Mouse (Mus musculus): ENCODE measurements around the gene Fth1. TPM values are rescaled to one million over a fixed set of nuclear protein-coding genes. Genes with fewer than 3 reads are reported as not detected.

The Fth1 gene
- total and polyA plus RNA-seq, 3 experiments = 1,016 to 28,412 (median 2,660) TPM

DNA sequence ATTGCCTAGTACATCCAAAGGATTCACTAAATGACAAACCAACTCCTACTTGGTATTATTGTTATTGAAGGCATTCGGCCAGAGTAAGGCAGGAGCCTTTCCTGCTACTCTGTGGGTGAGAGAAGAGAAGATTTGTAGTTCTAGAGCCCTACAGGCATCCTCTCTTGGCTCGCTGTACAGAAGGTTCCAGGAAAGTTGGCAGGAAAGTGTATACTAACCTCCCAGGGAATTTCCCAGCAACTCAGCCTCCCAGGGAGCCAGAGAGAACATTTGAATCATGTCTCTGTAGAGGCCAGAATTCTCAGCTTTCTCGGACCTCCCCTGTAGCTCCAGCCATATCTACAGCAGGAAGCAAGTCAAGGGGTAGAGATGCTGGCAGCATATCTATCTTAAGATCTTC lies 33.4 kb upstream of the Fth1 start:
- no peaks in the 10 kb centered on the region for H3K36me3 ChIP-seq (replicated peaks)
- H3K4me1 ChIP-seq (ENCODE audit: insufficient read depth, low read depth, low read length) = peaks cover 36% of the 10 kb centered on the region
- no peak overlapping the region for H3K4me3 ChIP-seq (ENCODE audit: low read depth, low read length)
- no peaks in the 10 kb centered on the region for H3K27me3 ChIP-seq (ENCODE audit: insufficient read depth, low read length)
- peaks cover 6% of the 10 kb centered on the region; the same call in 1 of the 2 replicates for H3K9me3 ChIP-seq (replicated peaks)
- ATAC-seq (ENCODE audit: extremely low read depth, insufficient number of reproducible peaks, low FRiP score, poor library complexity, severe bottlenecking) (no peak), DNase-seq (ENCODE audit: low spot score) (no peak)
- TF ChIP-seq GATA2 (IDR thresholded peaks at IDR 0.05; ENCODE audit: borderline replicate concordance, low read depth, low read length) (no peak), GATA1 (IDR thresholded peaks at IDR 0.05; ENCODE audit: borderline replicate concordance, low read length) (no peak), CTCF (IDR thresholded peaks at IDR 0.05; ENCODE audit: low read depth, low read length) (no peak), POLR2AphosphoS5 (IDR thresholded peaks at IDR 0.05; ENCODE audit: insufficient replicate concordance, low read depth, low read length) (no peak), TAL1 (conservative IDR thresholded peaks at IDR 0.05; ENCODE audit: low read depth, low read length) (no peak)

DNA sequence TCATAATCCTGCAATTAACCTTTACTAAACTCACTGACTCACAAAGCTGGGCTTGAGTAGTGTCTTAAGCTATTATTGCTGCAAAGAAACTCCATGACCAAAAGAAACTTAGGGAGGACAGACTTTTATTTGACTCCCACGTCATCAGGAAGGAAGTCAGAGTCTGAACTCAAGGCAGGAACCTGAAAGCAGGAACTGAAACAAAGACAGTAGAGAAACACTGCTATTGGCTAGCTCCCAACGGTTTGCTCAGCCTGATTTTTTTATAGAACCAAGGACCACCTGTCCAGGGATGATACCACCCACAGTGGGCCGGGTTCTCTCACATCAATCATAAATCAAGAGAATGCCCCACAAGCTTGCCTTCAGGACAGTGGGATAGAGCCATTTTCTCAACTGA lies 28.0 kb upstream of the Fth1 start:
- Histone ChIP-seq H3K4me3 (ENCODE audit: low read depth, low read length) (no peak overlapping the region), H3K36me3 (replicated peaks) (no peaks in the 10 kb centered on the region), H3K27me3 (ENCODE audit: insufficient read depth, low read length) (no peaks in the 10 kb centered on the region), H3K9me3 (replicated peaks) (peaks cover 12% of the 10 kb centered on the region), H3K4me1 (ENCODE audit: insufficient read depth, low read depth, low read length) (peaks cover 48% of the 10 kb centered on the region)
- ATAC-seq (ENCODE audit: extremely low read depth, insufficient number of reproducible peaks, low FRiP score, poor library complexity, severe bottlenecking) (no peak), DNase-seq (ENCODE audit: low spot score) (no peak)
- TF ChIP-seq TAL1 (conservative IDR thresholded peaks at IDR 0.05; ENCODE audit: low read depth, low read length) = no peak
- TF ChIP-seq GATA2 (IDR thresholded peaks at IDR 0.05; ENCODE audit: borderline replicate concordance, low read depth, low read length) = no peak
- no peak for TF ChIP-seq GATA1 (IDR thresholded peaks at IDR 0.05; ENCODE audit: borderline replicate concordance, low read length)
- no peak for TF ChIP-seq CTCF (IDR thresholded peaks at IDR 0.05; ENCODE audit: low read depth, low read length)
- TF ChIP-seq POLR2AphosphoS5 (IDR thresholded peaks at IDR 0.05; ENCODE audit: insufficient replicate concordance, low read depth, low read length) = no peak

DNA sequence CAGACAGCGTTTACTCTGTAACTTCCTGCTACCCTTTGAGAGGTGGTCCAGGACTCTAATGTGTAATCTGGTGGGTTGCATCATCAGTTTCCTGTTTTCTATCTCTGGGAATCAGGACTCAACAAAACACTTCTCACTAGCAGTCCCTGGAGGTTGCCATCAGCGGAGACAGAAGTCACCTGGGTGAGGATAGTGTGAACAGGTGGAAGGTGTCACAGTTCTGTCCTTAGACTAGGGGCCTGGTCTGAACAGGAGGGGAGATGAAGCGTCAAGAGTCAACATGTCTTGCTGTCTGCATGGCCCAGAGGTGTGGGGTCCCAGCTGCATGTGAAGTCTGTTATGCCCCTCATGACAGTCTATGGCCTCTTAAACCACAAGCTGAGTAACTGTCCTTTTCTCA lies 27.5 kb upstream of the Fth1 start:
- DNase-seq (ENCODE audit: low spot score) (no peak), ATAC-seq (ENCODE audit: extremely low read depth, insufficient number of reproducible peaks, low FRiP score, poor library complexity, severe bottlenecking) (no peak)
- Histone ChIP-seq H3K27me3 (ENCODE audit: insufficient read depth, low read length) (no peaks in the 10 kb centered on the region), H3K4me3 (ENCODE audit: low read depth, low read length) (no peak overlapping the region), H3K36me3 (replicated peaks) (no peaks in the 10 kb centered on the region), H3K9me3 (replicated peaks) (peaks cover 12% of the 10 kb centered on the region), H3K4me1 (ENCODE audit: insufficient read depth, low read depth, low read length) (peaks cover 53% of the 10 kb centered on the region)
- TF ChIP-seq GATA1 (IDR thresholded peaks at IDR 0.05; ENCODE audit: borderline replicate concordance, low read length) (no peak), GATA2 (IDR thresholded peaks at IDR 0.05; ENCODE audit: borderline replicate concordance, low read depth, low read length) (no peak), POLR2AphosphoS5 (IDR thresholded peaks at IDR 0.05; ENCODE audit: insufficient replicate concordance, low read depth, low read length) (no peak), CTCF (IDR thresholded peaks at IDR 0.05; ENCODE audit: low read depth, low read length) (no peak), TAL1 (conservative IDR thresholded peaks at IDR 0.05; ENCODE audit: low read depth, low read length) (no peak)

DNA sequence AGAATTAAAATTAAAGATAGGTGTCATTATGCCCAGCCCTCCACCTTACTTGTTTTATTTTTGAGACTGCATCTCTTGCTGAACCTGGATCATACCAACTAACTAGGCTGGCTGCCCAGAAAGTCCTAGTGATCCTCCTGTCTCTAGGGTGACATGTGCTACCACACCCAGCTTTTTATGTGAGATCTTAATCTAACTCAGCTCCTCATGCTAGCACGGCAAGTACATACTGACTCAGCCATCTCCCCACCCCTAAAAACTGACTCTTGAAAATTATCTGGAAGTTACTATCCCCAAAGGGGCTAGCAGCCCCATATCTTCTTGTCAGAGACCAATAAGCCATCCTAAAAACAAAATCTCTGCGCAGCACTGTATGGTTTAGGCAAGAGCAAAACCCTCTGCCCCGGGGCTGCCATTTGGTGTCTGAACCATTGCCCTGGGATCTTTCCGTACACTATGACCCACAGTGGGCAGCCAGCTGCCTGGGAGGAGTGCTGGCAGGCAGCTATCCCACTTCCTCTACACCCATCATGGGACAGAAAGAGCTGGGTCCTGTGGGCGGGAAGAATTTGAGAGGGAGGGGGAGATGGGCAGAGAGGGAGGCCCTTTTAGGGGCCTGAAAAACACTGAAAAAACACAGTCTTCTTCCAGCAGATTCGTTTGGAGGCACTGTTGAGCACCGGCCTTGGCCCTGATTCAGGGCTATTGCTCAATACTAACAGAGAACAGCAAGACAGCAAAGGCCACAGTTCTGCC lies 26.2 kb upstream of the Fth1 start:
- TF ChIP-seq GATA2 (IDR thresholded peaks at IDR 0.05; ENCODE audit: borderline replicate concordance, low read depth, low read length) (no peak), TAL1 (conservative IDR thresholded peaks at IDR 0.05; ENCODE audit: low read depth, low read length) (no peak), CTCF (IDR thresholded peaks at IDR 0.05; ENCODE audit: low read depth, low read length) (no peak), GATA1 (IDR thresholded peaks at IDR 0.05; ENCODE audit: borderline replicate concordance, low read length) (no peak), POLR2AphosphoS5 (IDR thresholded peaks at IDR 0.05; ENCODE audit: insufficient replicate concordance, low read depth, low read length) (no peak)
- Histone ChIP-seq H3K4me3 (ENCODE audit: low read depth, low read length) (peak overlapping the region; percentile 65; the same call in 1 of the 2 replicates), H3K36me3 (replicated peaks) (no peaks in the 10 kb centered on the region), H3K27me3 (ENCODE audit: insufficient read depth, low read length) (no peaks in the 10 kb centered on the region), H3K4me1 (ENCODE audit: insufficient read depth, low read depth, low read length) (peaks cover 64% of the 10 kb centered on the region), H3K9me3 (replicated peaks) (peaks cover 12% of the 10 kb centered on the region)
- ATAC-seq (ENCODE audit: extremely low read depth, insufficient number of reproducible peaks, low FRiP score, poor library complexity, severe bottlenecking) = peak; percentile 54
- DNase-seq (ENCODE audit: low spot score) = peak; percentile 42

DNA sequence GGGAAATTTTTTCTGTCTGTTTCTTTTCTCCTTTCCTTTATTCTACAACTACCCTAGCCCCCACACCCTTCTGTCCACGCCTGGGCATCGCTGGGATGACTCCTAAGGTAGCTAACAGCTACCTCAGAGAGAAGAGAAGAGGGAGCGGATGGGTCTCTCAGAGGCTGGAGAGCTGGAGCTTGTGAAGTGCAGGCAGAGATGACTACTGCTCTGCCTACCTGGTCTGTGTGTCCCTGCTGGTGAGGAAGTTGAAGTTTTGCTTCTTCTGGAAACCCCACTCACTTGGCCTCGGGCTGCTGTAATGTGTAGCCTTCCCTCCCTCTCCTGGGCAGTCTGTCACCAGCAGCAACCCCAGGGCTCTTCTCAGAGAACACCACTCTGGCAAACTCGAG lies 25.6 kb upstream of the Fth1 start:
- peaks cover 10% of the 10 kb centered on the region for H3K9me3 ChIP-seq (replicated peaks)

DNA sequence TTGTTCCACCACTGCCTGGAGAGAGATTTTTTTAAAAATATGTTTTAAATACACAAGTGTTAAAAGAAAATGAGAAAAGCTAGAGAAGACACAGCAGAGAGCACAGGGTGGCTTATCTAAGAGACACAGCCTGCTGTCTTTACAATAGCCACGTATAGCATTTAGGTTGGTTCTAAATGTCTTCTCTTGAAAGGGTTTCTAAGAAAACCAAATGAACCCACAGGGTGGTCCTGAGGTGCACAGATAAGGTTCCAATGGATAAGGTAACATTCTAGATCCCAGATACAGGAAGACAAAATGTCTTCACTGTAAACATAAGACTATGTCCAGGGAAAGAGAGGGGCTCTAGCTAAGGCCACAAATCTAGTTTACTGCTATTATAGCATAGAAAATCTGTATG lies 25.0 kb upstream of the Fth1 start:
- peaks cover 72% of the 10 kb centered on the region for H3K4me1 ChIP-seq (ENCODE audit: insufficient read depth, low read depth, low read length)

More for the DNA sequence above, 25.6 kb upstream of the Fth1 start:
- Histone ChIP-seq H3K36me3 (replicated peaks) (no peaks in the 10 kb centered on the region), H3K27me3 (ENCODE audit: insufficient read depth, low read length) (no peaks in the 10 kb centered on the region), H3K4me3 (ENCODE audit: low read depth, low read length) (peak overlapping the region; percentile 65), H3K4me1 (ENCODE audit: insufficient read depth, low read depth, low read length) (peaks cover 69% of the 10 kb centered on the region)
- DNase-seq (ENCODE audit: low spot score) = peak; percentile 22
- TF ChIP-seq GATA2 (IDR thresholded peaks at IDR 0.05; ENCODE audit: borderline replicate concordance, low read depth, low read length) (no peak), POLR2AphosphoS5 (IDR thresholded peaks at IDR 0.05; ENCODE audit: insufficient replicate concordance, low read depth, low read length) (no peak), CTCF (IDR thresholded peaks at IDR 0.05; ENCODE audit: low read depth, low read length) (no peak), TAL1 (conservative IDR thresholded peaks at IDR 0.05; ENCODE audit: low read depth, low read length) (no peak), GATA1 (IDR thresholded peaks at IDR 0.05; ENCODE audit: borderline replicate concordance, low read length) (no peak)
- no peak for ATAC-seq (ENCODE audit: extremely low read depth, insufficient number of reproducible peaks, low FRiP score, poor library complexity, severe bottlenecking)

More for the DNA sequence above, 25.0 kb upstream of the Fth1 start:
- DNase-seq (ENCODE audit: low spot score) (peak; percentile 42), ATAC-seq (ENCODE audit: extremely low read depth, insufficient number of reproducible peaks, low FRiP score, poor library complexity, severe bottlenecking) (peak; percentile 66)
- TF ChIP-seq TAL1 (conservative IDR thresholded peaks at IDR 0.05; ENCODE audit: low read depth, low read length) (peak; percentile 96), POLR2AphosphoS5 (IDR thresholded peaks at IDR 0.05; ENCODE audit: insufficient replicate concordance, low read depth, low read length) (no peak)
- peaks cover 8% of the 10 kb centered on the region for H3K9me3 ChIP-seq (replicated peaks)
- H3K27me3 ChIP-seq (ENCODE audit: insufficient read depth, low read length) = no peaks in the 10 kb centered on the region
- peak overlapping the region; percentile 65; the same call in 1 of the 2 replicates for H3K4me3 ChIP-seq (ENCODE audit: low read depth, low read length)
- no peaks in the 10 kb centered on the region for H3K36me3 ChIP-seq (replicated peaks)

Measured in G1E (cell line).